Mouse (Mus musculus): ENCODE measurements at regions not wholly inside any gene's neighbourhood (a gene's known extent, or its start where the extent isn't known, plus 50 kb on each side); places are given as distances from the start of the nearest gene placed in this dataset.

GRCm38 (mm10) chr11:114177789-114178188 is 110.9 kb upstream of the Sdk2 start:
- TF ChIP-seq GATA1 (IDR thresholded peaks at IDR 0.05; ENCODE audit: borderline replicate concordance, low read length) (no peak), FLI1 (IDR thresholded peaks at IDR 0.05; ENCODE audit: low read length) (no peak)
